Mouse (Mus musculus): ENCODE results near the gene Synrg. TPM values are rescaled to one million over a fixed set of nuclear protein-coding genes. Genes with fewer than 3 reads are reported as not detected.
A peak's percentile ranks its signal among the peaks of the same experiment; 100 is the strongest.

Synrg gene
- 30.6 and 31.5 TPM in 2 replicates for polyA plus RNA-seq (2016; fragmentation: Nextera tagmentation; extraction: Ambion mirVana)

GRCm38 (mm10) chr11:83963991-83964921, at the start of gene Synrg:
Gene Synrg, plus strand, starts transcription at chr11:83964428.
- peaks cover 41% of the 10 kb centered on the region for H3K36me3 ChIP-seq (replicated peaks)
- peak within 1 kb of the TSS; percentile 58 for H3K4me2 ChIP-seq
- peak within 1 kb of the TSS; percentile 75 for H3K4me3 ChIP-seq (replicated peaks)
- 2% methylated on average over 64 of the region's 76 CpGs for WGBS
- H3K4me1 ChIP-seq: peaks cover 27% of the 10 kb centered on the region
- no peaks in the 10 kb centered on the region for H3K9me3 ChIP-seq
- peak; percentile 97 for ATAC-seq (ENCODE audit: low FRiP score)
- peak within 1 kb of the TSS; percentile 91 for H3K27ac ChIP-seq
- peak within 1 kb of the TSS; percentile 87 for H3K9ac ChIP-seq
- H3K27me3 ChIP-seq: no peaks in the 10 kb centered on the region

DNA sequence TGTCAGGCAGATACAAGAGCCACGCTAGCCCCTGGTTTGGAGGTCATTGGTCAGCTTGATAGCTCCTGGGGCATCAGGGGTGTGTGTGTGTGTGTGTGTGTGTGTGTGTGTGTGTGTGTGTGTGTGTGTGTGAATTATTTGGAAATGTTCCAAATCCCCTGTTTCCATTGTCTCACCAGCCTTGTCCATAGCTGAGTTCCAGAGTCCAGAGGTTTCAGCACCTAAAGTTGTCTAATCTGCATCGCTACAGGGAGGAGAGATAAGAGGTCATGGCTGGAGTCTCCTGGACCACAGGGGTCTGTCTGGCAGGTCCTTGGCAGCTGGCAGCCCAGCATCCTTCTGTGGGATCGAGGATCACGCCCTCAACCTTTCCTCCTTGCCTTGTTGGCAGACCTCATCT, 49.7 kb upstream of the Synrg start:
- Histone ChIP-seq H3K27me3 (peaks cover 3% of the 10 kb centered on the region; the same call in 1 of the 2 replicates), H3K9ac (no peak overlapping the region), H3K36me3 (replicated peaks) (no peaks in the 10 kb centered on the region), H3K27ac (no peak overlapping the region), H3K9me3 (no peaks in the 10 kb centered on the region), H3K4me2 (no peak overlapping the region), H3K4me3 (replicated peaks) (no peak overlapping the region), H3K4me1 (no peaks in the 10 kb centered on the region)
- 87% methylated on average over 4 of the region's 4 CpGs for WGBS
- no peak for ATAC-seq (ENCODE audit: low FRiP score)

- Histone ChIP-seq H3K36me3 (replicated peaks) (no peaks in the 10 kb centered on the region), H3K9me3 (no peaks in the 10 kb centered on the region), H3K4me2 (no peak overlapping the region), H3K4me3 (replicated peaks) (no peak overlapping the region), H3K4me1 (no peaks in the 10 kb centered on the region), H3K27me3 (peaks cover 3% of the 10 kb centered on the region; the same call in 1 of the 2 replicates), H3K9ac (no peak overlapping the region), H3K27ac (no peak overlapping the region)
- 85% methylated on average over 2 of the region's 2 CpGs for WGBS
- ATAC-seq (ENCODE audit: low FRiP score): no peak
Measured at GRCm38 (mm10) chr11:83922600-83922999, 41.6 kb upstream of the Synrg start.

DNA sequence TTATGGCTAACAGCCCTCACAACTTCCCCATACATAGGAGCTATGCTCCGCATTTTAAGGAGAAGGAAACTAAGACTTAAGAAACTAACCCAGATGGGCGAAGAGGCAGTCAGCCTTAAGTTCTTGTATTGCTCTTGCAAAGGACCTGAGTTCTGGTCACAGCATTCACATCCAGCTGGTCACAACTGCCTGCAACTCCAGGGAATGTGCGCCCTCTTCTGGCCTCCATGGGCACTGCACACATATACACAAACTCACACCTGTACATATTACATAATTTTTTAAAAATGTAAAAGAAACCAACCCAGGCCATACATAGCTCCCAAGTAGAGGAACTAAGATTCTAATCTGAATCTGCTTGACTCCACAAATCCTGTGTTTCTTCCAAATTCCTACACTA, 37.1 kb upstream of the Synrg start:
- H3K4me3 ChIP-seq (replicated peaks): no peak overlapping the region
- no peaks in the 10 kb centered on the region for H3K27me3 ChIP-seq
- no peak overlapping the region for H3K4me2 ChIP-seq
- 56% methylated on average over 3 of the region's 3 CpGs for WGBS
- no peak overlapping the region for H3K27ac ChIP-seq
- H3K9ac ChIP-seq: no peak overlapping the region
- no peaks in the 10 kb centered on the region for H3K9me3 ChIP-seq
- ATAC-seq (ENCODE audit: low FRiP score): no peak
- no peaks in the 10 kb centered on the region for H3K4me1 ChIP-seq
- H3K36me3 ChIP-seq (replicated peaks): no peaks in the 10 kb centered on the region

GRCm38 (mm10) chr11:83932506-83933106, 31.6 kb upstream of the Synrg start:
- Histone ChIP-seq H3K27me3 (peaks cover 8% of the 10 kb centered on the region), H3K9ac (no peak overlapping the region), H3K4me2 (no peak overlapping the region), H3K36me3 (replicated peaks) (no peaks in the 10 kb centered on the region), H3K9me3 (no peaks in the 10 kb centered on the region), H3K27ac (no peak overlapping the region), H3K4me1 (no peaks in the 10 kb centered on the region), H3K4me3 (replicated peaks) (no peak overlapping the region)
- 81% methylated on average over 10 of the region's 10 CpGs for WGBS
- no peak for ATAC-seq (ENCODE audit: low FRiP score)

DNA sequence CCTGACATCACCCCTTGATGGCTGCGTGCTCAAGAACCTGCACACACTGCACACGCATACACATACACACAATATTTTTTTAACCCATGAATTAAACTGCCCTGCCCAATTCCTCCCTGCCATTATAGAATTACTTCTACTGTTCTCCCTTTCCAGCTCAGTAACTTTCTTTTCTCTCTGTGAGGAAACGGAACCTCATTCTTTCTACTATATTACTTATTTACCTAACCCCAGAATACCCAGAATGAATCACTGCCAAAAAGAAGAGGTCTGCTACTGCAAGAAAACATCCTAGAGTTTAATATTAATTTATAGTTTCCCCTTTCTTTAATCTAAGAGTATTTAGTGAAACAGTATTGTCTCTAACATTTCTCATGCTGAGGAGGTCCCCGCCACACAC, 30.9 kb upstream of the Synrg start:
- 92% methylated on average over 4 of the region's 4 CpGs for WGBS
- Histone ChIP-seq H3K27me3 (peaks cover 12% of the 10 kb centered on the region), H3K4me1 (no peaks in the 10 kb centered on the region), H3K4me3 (replicated peaks) (no peak overlapping the region), H3K27ac (no peak overlapping the region), H3K9me3 (no peaks in the 10 kb centered on the region), H3K9ac (no peak overlapping the region), H3K4me2 (no peak overlapping the region), H3K36me3 (replicated peaks) (no peaks in the 10 kb centered on the region)
- no peak for ATAC-seq (ENCODE audit: low FRiP score)

DNA sequence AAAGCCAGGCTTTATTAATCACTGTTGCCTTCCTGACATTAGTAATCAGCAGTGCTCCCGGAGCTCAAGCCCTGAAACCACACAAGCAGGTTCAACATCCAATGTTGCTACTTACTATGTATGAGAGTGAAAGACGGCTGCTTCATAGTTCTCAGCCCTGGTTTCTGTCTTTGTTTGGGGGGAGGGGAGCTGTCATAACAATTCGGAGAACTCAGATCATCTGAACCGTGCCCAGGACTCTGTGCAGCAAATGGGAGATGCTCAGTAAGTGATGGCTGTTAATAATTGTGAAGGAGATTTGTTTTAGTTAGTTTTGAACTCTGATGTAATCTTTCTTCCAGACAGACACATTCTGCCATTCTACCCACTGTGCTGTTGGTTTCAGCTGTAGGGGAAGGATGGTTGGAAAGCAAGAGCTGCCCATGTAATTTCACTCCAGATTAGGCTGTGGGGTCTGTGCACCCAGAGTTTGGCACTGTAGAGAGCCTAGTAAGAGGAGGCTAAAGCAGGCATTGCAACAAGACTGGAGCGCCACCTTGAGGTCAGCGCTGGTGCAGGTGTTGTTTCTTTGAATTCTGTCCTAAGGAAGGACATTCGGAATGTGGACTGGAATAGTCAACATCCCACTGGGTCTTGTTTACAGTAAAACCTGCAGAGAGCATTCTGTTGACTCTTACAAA, 28.1 kb upstream of the Synrg start:
- no peak overlapping the region for H3K4me2 ChIP-seq
- no peaks in the 10 kb centered on the region for H3K36me3 ChIP-seq (replicated peaks)
- peaks cover 29% of the 10 kb centered on the region for H3K27me3 ChIP-seq
- H3K9me3 ChIP-seq: no peaks in the 10 kb centered on the region
- ATAC-seq (ENCODE audit: low FRiP score): no peak
- no peaks in the 10 kb centered on the region for H3K4me1 ChIP-seq
- no peak overlapping the region for H3K27ac ChIP-seq
- 37% methylated on average over 7 of the region's 7 CpGs for WGBS
- H3K4me3 ChIP-seq (replicated peaks): no peak overlapping the region
- no peak overlapping the region for H3K9ac ChIP-seq

- ATAC-seq (ENCODE audit: low FRiP score): no peak
- Histone ChIP-seq H3K9ac (no peak overlapping the region), H3K4me2 (no peak overlapping the region), H3K9me3 (no peaks in the 10 kb centered on the region), H3K4me3 (replicated peaks) (no peak overlapping the region), H3K27ac (no peak overlapping the region), H3K36me3 (replicated peaks) (no peaks in the 10 kb centered on the region), H3K4me1 (peaks cover 10% of the 10 kb centered on the region), H3K27me3 (peaks cover 29% of the 10 kb centered on the region)
- 83% methylated on average over 8 of the region's 8 CpGs for WGBS
Measured at GRCm38 (mm10) chr11:83938556-83938955, 25.7 kb upstream of the Synrg start.

DNA sequence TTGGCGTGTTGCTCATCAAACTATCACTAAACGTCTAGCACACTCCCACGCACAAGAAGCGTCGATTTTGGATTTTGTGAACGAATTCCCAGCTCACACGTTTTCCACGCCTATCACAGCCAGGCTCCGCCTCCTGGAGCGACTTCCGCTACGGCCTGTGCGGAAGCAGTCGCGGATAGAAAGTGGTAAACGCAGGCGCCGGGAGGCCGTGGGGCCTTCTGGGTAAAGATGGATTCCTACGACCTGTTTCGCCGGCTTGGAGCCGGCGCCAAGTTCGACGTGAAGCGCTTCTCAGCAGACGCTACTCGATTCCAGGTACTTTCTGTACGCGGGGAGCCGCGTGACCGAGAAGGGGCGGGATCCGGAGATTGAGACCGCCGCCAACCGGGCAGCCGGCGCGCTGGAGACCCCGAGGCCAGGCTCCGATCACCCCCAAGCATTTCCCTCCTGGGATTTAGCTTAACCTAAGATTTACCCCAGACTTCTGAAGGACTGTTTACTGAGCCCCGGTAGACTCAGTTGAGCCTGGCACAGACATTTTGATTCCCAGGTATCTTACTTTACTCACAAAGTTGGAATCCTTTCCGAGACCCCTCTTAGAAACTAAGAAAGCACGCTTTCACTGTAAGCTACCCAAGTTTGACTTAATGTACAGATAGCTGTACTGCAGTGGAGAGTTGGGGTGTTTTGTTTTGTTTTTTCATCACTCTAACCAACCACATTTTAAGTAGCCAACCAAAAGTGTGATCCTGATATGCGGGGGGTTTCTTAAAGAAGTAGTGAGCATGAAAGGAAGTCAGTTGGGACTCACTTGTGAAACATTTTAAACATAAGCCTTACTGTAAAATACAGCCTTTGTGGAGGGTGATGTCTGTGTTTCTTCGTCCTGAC, 22.0 kb upstream of the Synrg start, which contains the start of gene Ddx52:
TSS of gene Ddx52 (plus strand) at position 113 of the 891 bp plus-strand sequence.
- 1% methylated on average over 49 of the region's 49 CpGs for WGBS
- peaks cover 10% of the 10 kb centered on the region for H3K4me1 ChIP-seq
- peak within 1 kb of the TSS; percentile 74 for H3K4me3 ChIP-seq (replicated peaks)
- no peaks in the 10 kb centered on the region for H3K9me3 ChIP-seq
- H3K36me3 ChIP-seq (replicated peaks): peaks cover 33% of the 10 kb centered on the region
- ATAC-seq (ENCODE audit: low FRiP score): peak; percentile 92
- H3K9ac ChIP-seq: peak within 1 kb of the TSS; percentile 77
- peak within 1 kb of the TSS; percentile 70 for H3K27ac ChIP-seq
- peaks cover 25% of the 10 kb centered on the region for H3K27me3 ChIP-seq
- peak within 1 kb of the TSS; percentile 79 for H3K4me2 ChIP-seq

DNA sequence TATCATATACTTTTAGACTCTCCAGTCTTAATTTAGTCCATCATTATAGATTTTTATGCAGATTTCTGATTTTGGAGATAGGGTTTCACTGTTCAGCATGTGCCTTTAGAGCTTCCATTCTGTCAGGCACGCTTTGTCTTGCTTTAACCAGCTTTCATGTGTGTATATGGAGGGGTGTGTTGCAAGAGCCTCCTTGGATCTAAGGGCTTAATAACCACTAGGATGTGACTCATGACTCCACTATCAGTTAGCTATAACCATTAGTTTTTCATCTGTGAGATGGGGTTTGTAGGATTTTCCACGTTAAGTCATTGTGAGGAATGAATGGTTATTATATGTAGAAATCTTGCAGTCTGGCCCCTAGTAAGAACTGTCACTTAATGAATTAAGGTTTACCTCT, 7.4 kb upstream of the Synrg start:
- H3K4me3 ChIP-seq (replicated peaks): no peak overlapping the region
- H3K36me3 ChIP-seq (replicated peaks): peaks cover 89% of the 10 kb centered on the region
- H3K27me3 ChIP-seq: no peaks in the 10 kb centered on the region
- no peak overlapping the region for H3K27ac ChIP-seq
- no peak overlapping the region for H3K9ac ChIP-seq
- WGBS: 90% methylated on average over 2 of the region's 2 CpGs
- no peak for ATAC-seq (ENCODE audit: low FRiP score)
- no peaks in the 10 kb centered on the region for H3K4me1 ChIP-seq
- H3K4me2 ChIP-seq: no peak overlapping the region
- H3K9me3 ChIP-seq: no peaks in the 10 kb centered on the region

- no peaks in the 10 kb centered on the region for H3K27me3 ChIP-seq
- peaks cover 22% of the 10 kb centered on the region for H3K4me1 ChIP-seq
- no peak for ATAC-seq (ENCODE audit: low FRiP score)
- no peak overlapping the region for H3K4me2 ChIP-seq
- peaks cover 54% of the 10 kb centered on the region for H3K36me3 ChIP-seq (replicated peaks)
- H3K4me3 ChIP-seq (replicated peaks): no peak overlapping the region
- H3K9ac ChIP-seq: no peak overlapping the region
- H3K9me3 ChIP-seq: no peaks in the 10 kb centered on the region
- 91% methylated on average over 3 of the region's 3 CpGs for WGBS
- H3K27ac ChIP-seq: no peak overlapping the region
Measured at GRCm38 (mm10) chr11:83961983-83962382, 2.2 kb upstream of the Synrg start.

Measured in forebrain, embryonic 12.5 days (tissue).